Mouse (Mus musculus) lung, postnatal 25 days (tissue): ENCODE data around the gene Gm13083.
"Not testable (repeated sequence)": the region's sequence is repeated elsewhere in the genome, so short reads cannot be mapped to it uniquely, and the experiment has no call there.

ENCODE experiments used
- DNase-seq: peaks from one replicate; pipeline ENCODE4 v3.0.0; 2022; ENCODE audit warnings: low spot score

Gene Gm13083

DNA sequence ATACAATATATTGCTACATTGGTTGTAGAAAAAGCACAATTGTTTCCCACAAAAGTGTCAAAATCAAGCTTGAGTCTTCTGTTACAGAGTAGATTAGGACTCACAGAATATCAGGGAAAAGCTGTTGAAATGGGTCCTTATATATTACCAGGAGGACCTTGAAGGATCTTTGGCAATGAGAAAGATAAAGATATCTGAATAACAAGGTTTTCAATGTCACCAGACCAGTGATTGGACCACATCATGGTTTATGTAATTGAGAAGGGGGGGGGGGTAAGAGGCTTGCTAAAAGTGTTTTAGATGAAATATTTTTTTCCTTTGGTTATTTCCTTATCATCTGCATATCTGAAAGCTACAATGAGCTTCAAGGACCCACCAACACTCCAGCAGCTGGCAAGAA lies at the start of gene Gm13083:
Gene Gm13083, plus strand, starts transcription at position 301 of the 400 bp plus-strand sequence.
- not testable (repeated sequence) for DNase-seq

DNA sequence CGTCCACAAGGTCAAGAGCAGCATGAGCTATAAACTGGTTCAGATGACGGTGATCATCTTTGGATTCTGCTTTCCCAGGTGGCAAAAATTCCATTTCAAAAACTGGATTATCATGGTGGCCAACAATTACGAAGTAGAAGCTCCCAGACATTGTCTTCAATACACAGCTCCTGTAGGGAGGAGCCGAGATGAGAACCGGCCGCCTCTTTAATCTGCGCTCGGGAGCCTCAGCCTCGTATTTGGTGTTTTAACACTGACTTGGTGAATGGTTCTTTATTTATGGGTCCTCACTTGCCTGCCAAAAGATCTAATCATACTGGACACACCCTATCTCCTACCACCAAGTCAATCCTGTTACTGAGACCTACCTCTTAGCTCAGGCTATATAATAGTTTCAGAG lies 2.9 kb upstream of the Gm13083 start:
- not testable (repeated sequence) for DNase-seq

- not testable (repeated sequence) for DNase-seq
Measured at GRCm38 (mm10) chr4:143618101-143618500, 3.3 kb downstream of the Gm13083 start.

GRCm38 (mm10) chr4:143657146-143657545 lies 42.3 kb downstream of the Gm13083 start, which contains the start of gene Gm13088:
Gene Gm13088, minus strand, starts transcription at chr4:143657246.
- not testable (repeated sequence) for DNase-seq
